Mouse (Mus musculus) G1E (cell line): Measurements from ENCODE around the gene Gpr157. TPM values are rescaled to one million over a fixed set of nuclear protein-coding genes. Genes with fewer than 3 reads are reported as not detected.

ENCODE experiments used
- ATAC-seq: 2 replicates; pipeline ENCODE4 v1.8.0; 2016; ENCODE audit warnings: mild to moderate bottlenecking; ENCODE audit not compliant: insufficient number of reproducible peaks, poor library complexity, low FRiP score, severe bottlenecking; ENCODE audit errors: extremely low read depth
- DNase-seq: peaks from one replicate; pipeline ENCODE4 v3.0.0; 2012; ENCODE audit warnings: low spot score
- H3K27me3 ChIP-seq: 2 replicates; pipeline ENCODE4 v1.6.1; 2012; ENCODE audit warnings: mild to moderate bottlenecking, low read length, inconsistent platforms; ENCODE audit not compliant: insufficient read depth
- H3K36me3 ChIP-seq: replicated peaks from 2 replicates; pipeline ENCODE3; 2012; ENCODE audit warnings: mild to moderate bottlenecking, inconsistent platforms
- H3K4me1 ChIP-seq: 2 replicates; pipeline ENCODE4 v1.6.1; 2012; ENCODE audit warnings: low read depth, low read length, inconsistent platforms, mixed read lengths; ENCODE audit not compliant: insufficient read depth
- H3K4me3 ChIP-seq: 2 replicates; pipeline ENCODE4 v1.5.1; 2012; ENCODE audit warnings: low read depth, mild to moderate bottlenecking, inconsistent platforms, low read length, moderate library complexity, mixed read lengths
- H3K9me3 ChIP-seq: replicated peaks from 2 replicates; pipeline ENCODE4 v1.6.1; 2012; ENCODE audit warnings: inconsistent platforms
- CTCF ChIP-seq: IDR thresholded peaks from 2 replicates; pipeline ENCODE4 v1.5.1; 2012; ENCODE audit warnings: low read depth, low read length, inconsistent platforms, mixed read lengths
- GATA1 ChIP-seq: IDR thresholded peaks from 2 replicates; pipeline ENCODE4 v1.6.1; 2012; ENCODE audit warnings: borderline replicate concordance, low read length, inconsistent platforms, mixed read lengths
- GATA2 ChIP-seq: IDR thresholded peaks from 2 replicates; pipeline ENCODE4 v1.6.1; 2012; ENCODE audit warnings: low read depth, low read length, inconsistent platforms, borderline replicate concordance
- POLR2AphosphoS5 ChIP-seq: IDR thresholded peaks from 2 replicates; pipeline ENCODE4 v1.6.1; 2012; ENCODE audit warnings: low read depth, low read length, inconsistent platforms; ENCODE audit not compliant: insufficient replicate concordance
- TAL1 ChIP-seq: conservative IDR thresholded peaks from 2 replicates; pipeline ENCODE4 v1.6.1; 2012; ENCODE audit warnings: low read depth, low read length, inconsistent platforms, mixed read lengths
- polyA plus RNA-seq: library from polyadenylated mRNA; stranded (reverse); fragments of >175 nt; gene quantifications from 2 replicates; pipeline ENCODE4 v1.2.3, GENCODE M21; 2012
- total RNA-seq, 2 experiments: library from RNA; stranded (forward) in 1 of 2; stranded (reverse) in 1 of 2; fragments of 200-1000 nt in 1 of 2; fragments of >200 nt in 1 of 2; fragmentation: Nextera tagmentation in 1 of 2; gene quantifications; 2 replicates each; pipeline ENCODE4 v1.2.3; 2014 to 2017

Gene Gpr157
- total and polyA plus RNA-seq, 3 experiments = 0.01 to 0.11 TPM; not detected in 1

GRCm38 (mm10) chr4:150119640-150120039, 32.5 kb downstream of the Gpr157 start:
- no peak for TF ChIP-seq GATA2
- no peak for TF ChIP-seq GATA1
- TF ChIP-seq POLR2AphosphoS5 = no peak
- no peak for TF ChIP-seq TAL1
- TF ChIP-seq CTCF = no peak
- Histone ChIP-seq H3K4me3 (no peak overlapping the region), H3K36me3 (no peaks in the 10 kb centered on the region), H3K9me3 (no peaks in the 10 kb centered on the region), H3K27me3 (peaks cover 35% of the 10 kb centered on the region), H3K4me1 (0 out of 2 replicates have a peak, but pooled peaks cover 2% of the 10 kb centered on the region)
- ATAC-seq (no peak), DNase-seq (no peak)

DNA sequence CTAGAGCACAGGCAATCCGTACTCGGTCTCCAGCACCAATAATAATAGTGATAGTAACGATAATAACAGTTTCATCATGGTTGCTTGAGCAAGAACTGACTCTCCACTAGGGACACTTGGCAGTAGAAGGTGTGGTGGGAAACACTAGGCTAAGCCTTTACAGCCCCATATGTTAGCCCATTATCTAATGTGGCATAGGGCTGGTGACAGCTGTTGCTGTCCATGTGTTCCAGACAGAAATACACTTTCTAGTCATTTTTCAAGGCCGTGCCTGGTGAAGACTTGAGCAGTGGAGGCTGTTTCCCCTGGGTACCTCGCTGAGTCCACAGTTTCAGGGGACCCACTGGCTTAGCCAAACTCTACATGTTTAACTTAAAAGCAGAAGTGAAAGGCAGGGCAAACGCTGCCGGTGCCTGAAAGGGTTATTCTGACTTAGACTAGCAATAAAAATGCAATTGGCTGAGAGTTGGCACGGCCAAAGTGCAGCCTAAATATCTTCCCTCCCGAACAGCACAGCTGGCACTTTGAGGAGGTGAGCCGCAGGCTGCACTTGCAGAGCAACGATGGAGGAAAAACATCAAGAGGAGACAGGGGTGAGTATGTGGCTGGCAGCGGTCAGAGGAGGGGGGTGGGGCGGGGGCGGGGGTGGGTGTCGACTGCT, 33.1 kb downstream of the Gpr157 start:
- no peak for TF ChIP-seq CTCF
- no peak for TF ChIP-seq POLR2AphosphoS5
- no peak for TF ChIP-seq GATA2
- TF ChIP-seq TAL1 = no peak
- TF ChIP-seq GATA1 = no peak
- Histone ChIP-seq H3K27me3 (peaks cover 31% of the 10 kb centered on the region), H3K4me3 (no peak overlapping the region), H3K4me1 (0 out of 2 replicates have a peak, but pooled peaks cover 2% of the 10 kb centered on the region), H3K36me3 (no peaks in the 10 kb centered on the region), H3K9me3 (no peaks in the 10 kb centered on the region)
- ATAC-seq = no peak
- no peak for DNase-seq

GRCm38 (mm10) chr4:150121430-150121829, 34.3 kb downstream of the Gpr157 start:
- TF ChIP-seq CTCF (no peak), POLR2AphosphoS5 (no peak), GATA2 (no peak), TAL1 (no peak), GATA1 (no peak)
- no peak for DNase-seq
- Histone ChIP-seq H3K27me3 (peaks cover 33% of the 10 kb centered on the region), H3K36me3 (no peaks in the 10 kb centered on the region), H3K4me1 (0 out of 2 replicates have a peak, but pooled peaks cover 2% of the 10 kb centered on the region), H3K4me3 (no peak overlapping the region), H3K9me3 (no peaks in the 10 kb centered on the region)
- no peak for ATAC-seq

GRCm38 (mm10) chr4:150122476-150122875, 35.3 kb downstream of the Gpr157 start:
- ATAC-seq (no peak), DNase-seq (no peak)
- H3K9me3 ChIP-seq = no peaks in the 10 kb centered on the region
- no peaks in the 10 kb centered on the region for H3K36me3 ChIP-seq
- peaks cover 34% of the 10 kb centered on the region for H3K27me3 ChIP-seq
- H3K4me1 ChIP-seq = 0 out of 2 replicates have a peak, but pooled peaks cover 2% of the 10 kb centered on the region
- H3K4me3 ChIP-seq = no peak overlapping the region
- no peak for TF ChIP-seq CTCF
- no peak for TF ChIP-seq POLR2AphosphoS5
- no peak for TF ChIP-seq GATA1
- no peak for TF ChIP-seq GATA2
- TF ChIP-seq TAL1 = no peak

DNA sequence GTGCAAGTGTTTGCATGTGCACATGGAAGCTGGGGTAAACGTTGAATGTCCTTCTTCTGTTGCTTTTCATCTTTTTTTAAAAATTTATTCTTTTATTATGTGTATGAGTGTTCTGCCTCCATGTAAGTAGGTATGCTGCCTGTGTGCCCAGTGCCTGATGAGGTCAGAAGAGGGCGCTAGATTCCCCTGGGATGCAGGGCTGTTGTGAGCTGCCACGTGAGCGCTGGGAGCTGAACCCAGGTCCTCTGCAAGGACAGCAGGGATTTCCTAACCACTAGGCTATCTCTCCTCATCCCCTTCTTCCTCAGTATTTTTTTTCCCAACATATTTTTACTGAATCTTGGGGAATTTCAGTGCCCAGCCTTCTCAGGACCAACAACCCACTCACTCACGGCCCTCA, 39.2 kb downstream of the Gpr157 start:
- ATAC-seq (no peak), DNase-seq (no peak)
- Histone ChIP-seq H3K9me3 (no peaks in the 10 kb centered on the region), H3K36me3 (no peaks in the 10 kb centered on the region), H3K4me3 (no peak overlapping the region), H3K27me3 (peaks cover 40% of the 10 kb centered on the region), H3K4me1 (peaks cover 7% of the 10 kb centered on the region; the same call in 1 of the 2 replicates)
- no peak for TF ChIP-seq CTCF
- TF ChIP-seq GATA2 = no peak
- TF ChIP-seq POLR2AphosphoS5 = no peak
- TF ChIP-seq TAL1 = no peak
- no peak for TF ChIP-seq GATA1

DNA sequence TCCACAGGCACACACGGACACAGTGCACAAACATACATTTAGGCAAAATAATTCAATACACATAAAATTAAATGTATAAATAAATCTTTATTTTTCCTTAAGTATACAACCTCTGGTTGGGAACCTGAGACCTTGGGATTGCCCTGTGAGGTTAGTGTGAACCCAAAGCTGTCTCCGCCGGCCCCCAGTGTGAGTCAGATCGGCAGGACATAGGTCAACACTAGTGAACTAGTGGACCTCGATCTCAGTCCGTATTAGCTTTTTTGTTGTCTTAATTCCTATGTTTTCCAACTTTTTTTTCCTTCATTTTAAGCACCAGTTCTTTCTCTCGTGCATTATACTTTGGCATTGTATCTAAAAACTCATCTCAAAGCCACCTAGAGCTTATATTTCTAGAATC, 40.7 kb downstream of the Gpr157 start:
- Histone ChIP-seq H3K9me3 (no peaks in the 10 kb centered on the region), H3K36me3 (no peaks in the 10 kb centered on the region), H3K4me3 (no peak overlapping the region), H3K4me1 (peaks cover 11% of the 10 kb centered on the region), H3K27me3 (peaks cover 34% of the 10 kb centered on the region)
- ATAC-seq (no peak), DNase-seq (no peak)
- TF ChIP-seq GATA2 (no peak), POLR2AphosphoS5 (no peak), CTCF (no peak), TAL1 (no peak), GATA1 (no peak)

DNA sequence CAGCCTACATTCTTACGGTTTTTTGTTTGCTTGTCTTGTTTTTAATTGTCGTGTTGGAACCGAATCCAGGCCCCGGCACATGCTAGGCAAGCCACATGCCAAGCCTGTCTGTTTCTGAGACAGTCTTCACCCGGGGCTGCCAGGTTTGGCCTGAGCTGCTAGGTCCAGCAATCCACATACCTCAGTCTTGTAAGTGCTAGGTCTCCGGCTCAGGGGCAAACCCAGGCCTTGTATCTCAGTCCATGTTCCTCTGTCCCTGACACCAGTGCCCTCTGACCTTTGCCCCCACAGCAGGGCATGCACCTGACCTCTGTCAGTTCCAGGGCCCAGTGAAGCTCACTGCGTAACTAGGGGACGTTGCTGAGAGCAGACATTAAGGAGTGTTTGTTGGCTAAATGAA, 41.4 kb downstream of the Gpr157 start:
- peaks cover 31% of the 10 kb centered on the region; the same call in 1 of the 2 replicates for H3K27me3 ChIP-seq
- H3K4me3 ChIP-seq = no peak overlapping the region
- no peak for TF ChIP-seq GATA1
- no peak for TF ChIP-seq TAL1
- TF ChIP-seq CTCF = no peak
- no peak for TF ChIP-seq GATA2
- TF ChIP-seq POLR2AphosphoS5 = no peak
- no peak for DNase-seq
- H3K36me3 ChIP-seq = no peaks in the 10 kb centered on the region
- no peaks in the 10 kb centered on the region for H3K9me3 ChIP-seq
- no peak for ATAC-seq
- peaks cover 14% of the 10 kb centered on the region for H3K4me1 ChIP-seq
